Mouse (Mus musculus) 3T3-L1 (cell line): ENCODE results near the gene Sun2.
A peak's percentile ranks its signal among the peaks of the same experiment; 100 is the strongest.

ENCODE experiments used
- DNase-seq: peaks from one replicate; pipeline ENCODE4 v3.0.0-alpha.2; 2015; ENCODE audit warnings: low read depth, low spot score

The Sun2 gene

GRCm38 (mm10) chr15:79687175-79687574 lies 55.2 kb downstream of the Sun2 start:
- peak; percentile 50 for DNase-seq

- DNase-seq, result peak; percentile 27
These were observed 56.1 kb downstream of the Sun2 start for GRCm38 (mm10) chr15:79686046-79686869.

GRCm38 (mm10) chr15:79685141-79685641 lies 57.1 kb downstream of the Sun2 start:
- no peak for DNase-seq

DNA sequence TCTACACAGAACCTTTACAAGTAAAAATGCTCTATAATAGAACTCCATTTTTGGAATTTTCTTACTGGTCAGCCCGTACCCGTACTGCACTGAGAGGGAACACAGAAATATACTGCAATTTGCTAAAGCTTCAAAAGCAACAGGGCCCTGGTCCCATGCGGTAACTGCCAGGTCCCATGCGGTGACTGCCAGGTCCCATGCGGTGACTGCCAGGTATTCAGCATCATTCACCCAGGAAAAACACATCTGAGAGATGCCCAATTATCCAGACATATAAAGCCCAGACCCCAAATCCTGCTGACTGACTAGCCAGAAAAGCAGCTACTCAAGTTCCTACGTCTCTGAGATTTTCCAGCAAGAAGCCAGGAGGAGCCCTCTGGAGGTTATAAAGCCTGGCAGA lies 57.7 kb downstream of the Sun2 start:
- DNase-seq, result no peak

GRCm38 (mm10) chr15:79683707-79684465 lies 58.5 kb downstream of the Sun2 start:
- peak; percentile 81 for DNase-seq

- no peak for DNase-seq
These were observed 59.2 kb downstream of the Sun2 start for GRCm38 (mm10) chr15:79683146-79683545.

- no peak for DNase-seq
These were observed 60.4 kb downstream of the Sun2 start for GRCm38 (mm10) chr15:79681973-79682372.

DNA sequence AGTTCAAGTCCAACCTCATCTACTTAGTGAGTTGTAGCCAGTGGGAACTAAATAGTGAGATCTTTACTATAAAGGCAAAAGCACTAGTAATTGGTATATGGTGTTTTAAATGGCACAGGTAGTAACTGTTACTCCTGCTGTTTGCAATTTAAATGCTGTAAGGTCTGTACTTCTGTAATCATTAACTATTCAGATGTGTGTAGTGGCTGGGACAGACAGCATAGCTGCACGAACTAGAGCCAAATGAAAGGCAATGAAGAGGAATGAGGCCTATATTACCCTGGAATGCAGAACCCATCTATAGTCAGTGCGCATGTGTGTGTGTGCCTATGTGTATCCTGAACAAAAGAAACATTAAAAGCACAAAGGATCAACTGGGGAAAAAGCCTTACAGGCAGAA lies 64.4 kb downstream of the Sun2 start:
- DNase-seq, result no peak
